Mouse (Mus musculus) brain, embryonic 14.5 days (tissue): ENCODE data around the gene Anln.

Experiments used
- CTCF ChIP-seq: fragments of 200-500 bp; IDR thresholded peaks from 2 replicates; pipeline ENCODE4 v1.5.1; 2012; ENCODE audit warnings: inconsistent platforms, mild to moderate bottlenecking, moderate library complexity, borderline replicate concordance; ENCODE audit not compliant: insufficient read depth, insufficient read length; ENCODE audit errors: extremely low read depth
- POLR2A ChIP-seq: fragments of 200-500 bp; IDR thresholded peaks from 2 replicates; pipeline ENCODE4 v1.6.1; 2012; ENCODE audit warnings: mild to moderate bottlenecking, inconsistent platforms, borderline replicate concordance; ENCODE audit not compliant: poor library complexity, insufficient read depth, insufficient read length, severe bottlenecking; ENCODE audit errors: extremely low read depth

DNA sequence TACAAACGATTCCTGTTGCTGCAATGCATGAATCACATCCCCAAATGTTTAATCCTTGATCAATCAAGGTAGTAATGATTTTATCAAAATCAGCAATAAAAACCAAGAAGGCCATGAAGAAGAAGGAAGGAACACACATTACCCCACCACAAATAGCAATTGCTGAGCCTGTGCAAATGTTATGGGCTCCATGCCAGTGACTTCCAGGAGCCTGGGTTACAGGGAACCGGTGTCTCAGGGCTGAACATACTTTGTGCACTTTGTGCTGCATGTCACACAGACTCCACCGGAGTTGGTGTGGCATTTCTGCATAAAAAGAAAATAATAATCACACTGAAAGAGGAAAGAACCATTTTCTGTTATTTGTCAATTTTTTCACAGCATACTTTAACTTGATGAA is 74.9 kb downstream of the Anln start:
- no peak for TF ChIP-seq CTCF
- TF ChIP-seq POLR2A = no peak
